Mouse (Mus musculus): ENCODE measurements at regions not wholly inside any gene's neighbourhood (a gene's known extent, or its start where the extent isn't known, plus 50 kb on each side); places are given as distances from the start of the nearest gene placed in this dataset.
A peak's percentile ranks its signal among the peaks of the same experiment; 100 is the strongest.

DNA sequence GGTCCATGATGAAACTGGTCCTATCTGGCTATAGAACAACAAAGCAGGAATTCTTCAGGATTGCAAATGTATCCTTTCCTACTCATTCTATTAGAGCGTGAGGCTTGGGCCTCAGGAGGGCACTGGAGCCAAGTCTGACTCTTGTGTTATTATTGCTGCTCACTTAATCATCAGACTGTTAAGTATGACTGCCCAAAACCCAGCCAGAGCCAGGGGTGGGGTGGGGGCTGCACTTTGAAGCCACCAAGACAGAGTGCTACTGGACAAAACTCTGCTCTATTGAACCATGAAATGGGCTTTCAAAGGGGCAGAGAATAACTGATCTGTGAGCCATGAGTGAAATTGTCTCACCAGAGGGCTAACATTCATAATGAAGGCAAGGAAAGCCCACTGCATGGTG is 181.7 kb upstream of the Lpp start:
- no peak for DNase-seq

DNA sequence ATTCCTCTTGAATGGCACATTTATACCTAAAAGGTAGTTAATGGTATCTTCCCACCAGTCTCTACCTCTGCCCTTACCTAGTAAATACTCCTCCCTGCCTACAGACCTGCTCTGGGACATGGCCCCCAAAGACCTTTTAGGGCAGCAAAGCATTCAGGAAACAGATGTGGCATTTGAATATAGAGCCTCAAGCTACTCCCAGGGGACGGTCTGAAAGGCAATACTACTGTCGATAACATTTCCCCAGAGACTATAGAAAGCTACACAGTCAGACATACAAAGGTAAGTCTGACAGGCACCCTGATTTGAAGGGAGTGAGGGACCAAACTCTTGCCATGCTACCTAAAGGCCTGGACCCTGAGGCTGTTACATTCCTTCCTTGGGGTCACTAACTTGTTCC is 184.4 kb upstream of the Lpp start:
- no peak for DNase-seq

DNA sequence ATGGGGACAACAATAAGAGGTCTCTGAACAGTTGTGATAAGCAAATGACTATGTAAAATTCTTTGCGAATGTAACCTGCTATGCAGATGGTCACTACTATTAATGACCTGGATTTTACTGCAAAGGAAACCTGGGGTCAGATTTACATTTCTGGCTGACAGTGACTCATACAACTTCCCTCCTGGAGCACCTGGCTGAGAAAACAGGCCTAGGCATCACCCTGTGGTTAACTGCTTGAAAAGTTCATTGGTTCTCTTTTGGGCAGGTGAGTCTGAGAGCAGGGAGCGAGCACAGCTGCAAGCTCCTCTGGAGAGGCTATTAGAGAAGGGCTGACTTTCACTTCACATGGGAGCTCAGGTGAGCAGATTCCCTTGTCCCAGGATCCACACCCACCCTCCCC is 185.2 kb upstream of the Lpp start:
- DNase-seq: no peak

DNA sequence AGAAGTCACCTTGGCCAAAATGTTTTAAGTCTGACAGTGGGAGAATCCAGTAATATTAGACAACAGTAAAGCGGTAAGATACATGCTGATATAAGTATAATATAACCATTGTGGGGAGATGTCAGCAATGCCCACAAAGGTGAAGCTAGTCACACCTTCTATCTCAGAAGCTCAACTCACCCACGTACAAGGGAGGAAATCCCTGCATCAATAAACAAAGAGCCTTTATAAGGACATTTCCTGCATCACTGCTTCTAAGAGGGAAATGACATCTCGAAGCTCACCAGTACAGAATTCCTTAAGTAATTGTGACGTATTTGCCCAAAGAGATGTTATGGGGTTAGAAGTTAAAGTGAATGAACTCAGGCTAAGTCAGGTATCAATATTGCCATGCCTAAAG is 186.3 kb upstream of the Lpp start:
- DNase-seq: no peak

DNA sequence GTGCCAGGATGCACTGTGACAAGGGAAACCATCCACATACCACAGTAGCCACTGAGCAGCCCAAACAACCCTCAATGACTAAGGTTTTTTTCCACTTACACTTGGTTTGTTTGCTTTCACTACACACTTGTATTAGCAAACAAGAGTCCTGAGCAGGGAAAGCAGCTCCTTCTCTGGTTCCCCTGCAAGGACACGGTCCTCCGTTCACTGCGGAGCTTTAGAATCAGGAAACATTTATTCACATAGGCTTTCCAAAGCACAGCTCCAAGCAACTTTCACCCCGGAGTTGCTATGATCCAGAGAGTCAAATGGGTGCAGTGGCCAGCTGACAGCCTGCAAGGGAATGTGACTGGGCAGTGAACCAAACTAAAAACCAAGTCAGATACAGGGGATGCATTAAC is 186.8 kb upstream of the Lpp start:
- DNase-seq: no peak

DNA sequence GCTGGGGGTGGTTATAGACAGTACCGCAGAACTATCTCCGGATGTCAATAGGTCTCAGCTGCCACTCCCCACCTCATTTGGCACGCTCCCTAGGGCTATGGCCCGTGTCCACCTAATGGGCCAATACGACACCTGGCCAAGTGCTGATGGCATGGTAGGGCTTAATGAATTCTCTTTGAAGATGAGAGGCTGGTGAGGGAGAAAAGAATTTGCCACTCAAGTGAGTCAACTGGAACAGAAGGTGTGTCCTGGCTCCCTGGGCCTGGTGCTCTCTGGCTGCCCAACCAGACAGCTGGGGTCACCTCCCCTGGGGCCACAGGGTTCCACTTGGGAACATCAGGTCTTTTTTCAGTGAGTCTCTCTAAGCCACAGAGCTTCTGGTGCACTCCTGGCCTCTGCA is 187.7 kb upstream of the Lpp start:
- no peak for DNase-seq

DNA sequence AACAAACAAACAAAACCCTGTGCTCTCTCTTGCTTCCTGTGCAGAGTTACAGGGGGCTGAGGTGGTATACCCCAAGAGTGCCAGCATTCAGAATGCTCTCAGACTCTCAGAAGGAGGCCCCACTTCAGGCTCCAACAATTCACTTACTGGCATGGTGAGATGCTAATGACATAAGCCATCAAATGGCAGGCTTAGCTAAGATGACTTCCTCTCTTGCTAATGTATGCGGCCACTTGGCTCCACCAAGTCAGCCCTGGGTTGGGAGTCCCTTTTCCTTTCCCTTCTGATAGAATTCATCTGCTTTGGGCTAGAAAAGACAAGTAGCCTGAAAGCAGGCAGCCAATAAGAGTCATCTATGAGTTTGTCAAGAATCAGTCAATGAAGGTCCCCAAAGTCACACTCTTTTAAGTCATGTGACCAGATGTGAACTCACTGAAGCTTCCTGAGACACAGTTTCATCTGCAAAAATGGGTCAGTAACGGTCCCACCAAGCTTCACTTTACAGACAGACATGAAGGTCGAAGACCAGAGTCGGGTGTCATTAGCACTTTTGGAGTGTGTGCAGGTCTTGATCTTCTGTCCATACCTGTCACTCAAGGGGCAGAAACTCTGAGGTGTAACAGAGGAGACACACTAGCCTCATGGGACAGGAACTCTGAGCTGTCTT is 189.1 kb upstream of the Lpp start:
- no peak for DNase-seq

DNA sequence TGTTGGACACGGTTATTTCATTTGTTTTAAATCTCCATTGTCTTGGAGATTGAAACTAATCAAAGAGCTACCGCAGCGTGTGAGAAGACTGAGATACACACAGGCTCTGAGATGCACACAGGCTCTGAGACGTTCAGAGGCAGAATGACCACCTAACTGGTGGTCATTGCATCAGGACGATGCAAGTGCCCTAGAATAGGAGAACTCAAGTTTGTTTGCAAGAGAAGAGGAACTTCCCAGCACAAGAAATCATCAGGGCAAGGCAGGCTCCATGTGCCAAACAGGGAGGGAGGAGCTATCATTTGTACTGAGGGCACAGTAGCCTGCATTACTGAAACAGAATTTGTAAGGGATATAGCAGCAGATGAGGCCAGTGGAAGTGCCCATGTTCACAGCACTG is 190.7 kb upstream of the Lpp start:
- no peak for DNase-seq

DNA sequence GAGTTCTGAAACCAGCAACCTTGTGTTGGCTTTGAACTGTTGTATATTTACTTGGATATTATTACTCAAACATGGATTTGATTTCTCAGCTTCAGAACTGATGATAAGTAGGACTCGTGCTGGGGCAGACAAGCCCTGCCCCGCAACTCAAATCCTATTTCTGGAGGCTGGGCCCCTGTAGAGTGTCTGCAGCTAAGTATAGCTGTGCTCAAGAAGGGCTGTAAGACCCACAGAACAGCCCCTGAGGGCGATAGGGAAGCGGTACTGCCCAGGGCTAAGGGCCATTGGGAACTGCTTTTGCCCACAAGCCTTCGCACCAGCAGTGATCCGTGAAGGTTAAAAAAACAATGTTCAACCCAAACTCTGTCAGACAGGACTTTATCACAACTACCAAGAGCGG is 191.9 kb upstream of the Lpp start:
- no peak for DNase-seq

DNA sequence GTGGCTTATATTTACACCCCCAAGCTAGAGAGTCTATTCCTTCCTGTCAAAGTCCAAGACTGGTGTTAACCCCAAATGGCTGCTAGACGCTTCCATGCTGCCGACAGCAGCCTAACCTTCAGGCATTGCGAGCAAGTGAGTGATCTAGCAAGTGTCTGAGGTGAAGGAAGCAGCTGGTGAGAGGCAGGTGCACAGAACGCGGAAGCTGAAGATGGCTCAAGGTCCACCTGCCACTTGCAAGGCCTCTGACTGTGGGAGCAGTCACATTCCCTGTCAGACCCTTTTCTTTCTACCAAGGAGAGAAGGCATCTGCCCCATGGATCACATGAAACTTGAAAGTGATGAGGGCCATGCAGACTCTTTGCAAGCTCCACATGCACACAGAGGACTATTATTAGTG is 193.1 kb upstream of the Lpp start:
- DNase-seq: no peak

DNA sequence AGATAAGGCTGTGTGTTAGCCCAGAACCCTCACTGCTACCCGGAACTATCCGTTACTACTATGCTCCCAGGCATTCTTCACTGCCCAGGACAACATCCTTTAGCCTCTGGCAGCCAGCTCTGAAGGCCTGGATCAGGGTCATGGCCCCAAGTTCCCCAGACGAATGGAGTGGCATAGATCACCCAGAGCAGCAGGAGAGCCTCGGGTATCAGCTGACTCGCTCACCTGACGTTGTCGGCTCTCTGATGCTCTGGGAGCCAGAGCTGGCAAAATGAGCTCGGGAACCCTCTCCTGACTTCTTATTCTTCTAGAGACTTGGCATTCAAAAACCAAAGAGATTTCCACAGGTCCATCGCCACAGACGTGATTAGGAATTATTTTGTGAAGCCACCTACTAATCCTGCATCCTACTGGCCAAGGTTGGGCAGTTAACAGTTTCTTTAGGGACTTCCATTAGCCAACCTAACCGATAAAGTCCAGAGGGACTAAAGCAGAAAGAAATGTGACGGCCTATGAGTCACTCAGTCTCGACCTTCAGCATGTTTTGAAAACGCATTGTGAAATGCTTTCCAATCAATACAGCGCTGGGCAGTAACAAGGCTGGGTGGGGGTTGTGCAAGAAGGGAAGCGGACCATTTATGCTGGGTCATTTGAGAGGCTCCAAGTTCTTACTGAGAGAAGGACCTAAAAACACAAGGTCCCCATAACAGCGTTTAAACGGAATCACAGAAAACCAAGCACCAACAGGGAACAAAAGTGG is 193.7 kb upstream of the Lpp start:
- DNase-seq: no peak

DNA sequence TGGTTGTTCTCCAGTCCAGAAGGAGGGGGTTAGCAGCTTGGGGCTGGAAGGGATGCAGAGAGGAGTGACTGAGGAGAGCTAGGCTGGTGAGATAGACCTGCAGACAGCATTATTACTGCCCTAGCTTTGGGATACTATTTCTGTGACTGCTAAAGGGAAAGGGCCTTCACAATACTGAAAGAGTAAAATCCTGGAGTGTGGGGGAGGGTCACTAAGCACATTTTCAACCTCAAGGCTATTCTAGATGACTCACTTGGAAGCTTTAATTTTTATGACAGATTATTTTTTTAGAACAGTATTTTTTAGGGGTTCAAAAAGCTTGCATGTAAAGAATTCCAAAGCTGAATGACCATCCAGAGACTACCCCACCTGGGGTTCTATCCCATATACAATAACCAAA is 195.0 kb upstream of the Lpp start:
- DNase-seq: no peak

DNA sequence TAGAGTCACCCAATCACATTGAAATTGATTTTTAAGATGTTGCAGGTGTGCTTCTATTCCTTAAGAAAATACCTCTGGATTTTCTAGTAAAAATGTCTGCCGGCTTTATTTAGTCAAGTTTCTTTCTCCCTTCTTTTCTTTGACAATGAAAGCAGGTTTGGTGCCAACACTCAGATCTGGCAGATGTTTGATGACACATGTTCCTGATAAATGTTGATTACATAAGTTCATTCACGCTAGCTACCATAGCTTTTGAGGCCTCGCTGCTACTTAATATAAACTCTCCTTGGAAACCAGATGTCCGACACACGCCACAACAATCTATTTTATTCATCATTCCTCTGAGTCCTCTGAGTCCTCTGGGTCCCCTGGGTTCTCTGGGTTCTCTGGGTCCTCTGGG is 195.7 kb upstream of the Lpp start:
- DNase-seq: no peak

DNA sequence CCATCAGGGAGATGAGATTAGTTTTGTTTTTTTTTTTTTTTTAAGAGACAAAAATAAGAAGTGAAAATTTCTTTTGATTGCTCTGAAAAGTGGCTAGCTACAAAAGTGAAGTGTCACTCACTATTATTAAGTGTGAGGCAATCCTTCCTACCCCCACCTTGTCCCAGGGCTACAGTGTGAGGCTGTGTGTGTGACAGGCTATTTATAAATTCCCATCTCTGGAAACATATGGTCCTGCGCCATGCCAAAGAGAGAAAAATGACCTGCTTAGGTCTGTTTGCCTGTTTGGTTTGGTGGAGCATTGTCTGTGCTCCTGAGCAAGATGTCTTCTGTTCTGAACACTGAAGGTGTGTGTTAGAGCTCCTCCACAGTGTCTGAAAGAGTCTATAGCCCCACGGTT is 199.4 kb upstream of the Lpp start:
- no peak for DNase-seq

DNA sequence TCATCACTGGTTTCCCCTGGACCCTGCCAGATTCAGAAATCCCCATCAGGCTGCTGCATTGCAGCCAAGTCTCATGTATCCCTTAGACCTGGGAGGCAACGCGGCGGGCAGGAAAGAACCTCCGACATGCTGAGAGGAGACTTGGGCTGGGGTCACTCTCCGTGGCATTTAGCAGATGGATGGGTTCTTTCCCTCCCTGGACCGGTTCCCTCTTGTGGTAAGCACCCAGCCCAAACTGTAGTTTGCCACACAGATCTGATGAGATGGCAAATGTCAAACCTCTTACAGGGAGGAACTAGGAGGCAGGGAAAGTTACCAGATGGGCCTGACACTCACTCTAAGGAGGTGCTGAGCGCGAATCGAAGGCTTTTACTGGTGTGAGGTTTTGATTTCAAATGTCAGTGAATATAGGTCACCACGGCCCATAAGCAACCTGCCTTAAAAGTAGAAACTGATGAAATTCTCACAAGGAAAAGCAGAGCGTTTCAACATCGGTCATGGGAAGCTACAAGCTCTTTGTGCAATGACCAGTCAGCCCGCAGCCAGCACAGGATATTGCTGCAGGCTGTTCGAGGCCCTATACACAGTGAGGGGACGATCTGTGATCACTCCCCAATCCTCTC is 199.9 kb upstream of the Lpp start:
- DNase-seq: no peak

DNA sequence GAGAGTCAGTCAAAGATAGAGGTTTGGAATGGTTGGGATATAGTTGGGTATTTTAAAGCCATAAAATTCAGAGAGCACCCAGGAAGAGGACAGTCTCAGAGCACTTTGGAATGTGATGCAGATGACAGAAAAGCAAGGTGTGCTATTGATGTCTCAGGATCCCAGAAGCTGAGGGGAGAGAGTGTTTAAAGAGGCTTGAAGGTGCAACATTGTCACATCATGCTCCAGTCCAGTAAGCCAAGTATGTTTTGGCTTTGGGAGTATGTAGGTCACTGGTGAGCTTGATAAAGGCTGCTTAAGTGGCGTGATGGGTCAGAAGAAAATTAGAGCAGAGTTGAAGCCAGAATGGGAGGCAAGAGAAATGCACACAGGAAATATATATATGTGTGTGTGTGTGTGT is 201.3 kb upstream of the Lpp start:
- no peak for DNase-seq

DNA sequence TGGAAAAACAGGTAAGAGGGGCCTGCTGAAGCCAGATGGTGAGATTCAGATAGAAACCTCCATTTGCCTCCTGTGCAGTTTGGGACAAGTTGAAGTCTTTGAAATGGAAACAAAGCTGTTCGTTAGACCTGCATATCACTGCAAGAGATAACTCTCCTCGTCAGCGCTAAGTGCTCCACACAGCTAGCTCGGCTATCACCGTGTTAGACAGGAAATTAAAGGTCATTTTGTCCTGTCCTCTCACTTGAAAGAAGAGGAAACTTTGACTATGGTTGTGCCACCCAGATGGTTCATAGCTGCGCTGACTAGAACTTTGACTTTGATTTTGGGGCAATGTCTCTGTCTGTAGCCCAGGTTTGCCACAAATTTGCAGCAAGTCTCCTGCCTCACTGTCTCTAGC is 198.5 kb upstream of the Bcl6 start:
- no peak for DNase-seq

DNA sequence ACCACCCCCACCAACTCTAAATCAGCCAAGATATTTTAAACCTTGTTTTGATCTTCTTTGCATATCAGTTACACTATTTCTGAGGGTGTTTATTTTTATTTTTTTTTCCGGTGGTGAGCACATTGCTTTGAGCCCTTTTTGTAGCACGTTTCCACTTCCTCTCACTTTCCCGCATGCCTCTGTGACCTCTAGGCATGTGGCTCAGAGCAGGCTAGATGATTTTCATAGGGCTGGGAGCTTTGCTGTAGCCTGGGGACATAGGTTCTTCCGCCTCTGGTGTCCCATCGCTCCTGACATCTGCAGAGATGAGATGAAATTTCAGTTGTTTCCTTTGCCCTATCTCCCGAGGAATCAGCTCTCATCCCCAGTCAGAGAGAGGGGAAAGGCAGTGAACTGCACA is 197.3 kb upstream of the Bcl6 start:
- DNase-seq: no peak

DNA sequence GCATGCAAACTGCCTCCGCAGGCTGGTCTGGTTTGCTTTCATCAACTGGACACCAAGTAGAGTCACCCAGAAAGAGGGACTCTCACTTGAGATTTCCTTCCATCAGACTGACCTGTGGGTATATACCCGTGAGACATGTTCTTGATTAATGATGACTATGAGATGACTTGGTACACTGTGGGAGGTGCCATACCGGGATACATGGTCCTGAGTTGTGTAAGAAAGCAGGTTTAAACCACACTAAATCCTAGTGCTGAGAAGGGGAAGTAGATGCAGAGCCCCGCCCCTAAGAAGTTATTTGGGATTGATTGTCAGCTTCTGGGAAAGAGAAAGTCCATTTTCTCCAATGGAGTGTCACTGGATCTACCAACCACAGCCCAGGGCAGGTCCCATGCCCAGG is 196.2 kb upstream of the Bcl6 start:
- DNase-seq: no peak

DNA sequence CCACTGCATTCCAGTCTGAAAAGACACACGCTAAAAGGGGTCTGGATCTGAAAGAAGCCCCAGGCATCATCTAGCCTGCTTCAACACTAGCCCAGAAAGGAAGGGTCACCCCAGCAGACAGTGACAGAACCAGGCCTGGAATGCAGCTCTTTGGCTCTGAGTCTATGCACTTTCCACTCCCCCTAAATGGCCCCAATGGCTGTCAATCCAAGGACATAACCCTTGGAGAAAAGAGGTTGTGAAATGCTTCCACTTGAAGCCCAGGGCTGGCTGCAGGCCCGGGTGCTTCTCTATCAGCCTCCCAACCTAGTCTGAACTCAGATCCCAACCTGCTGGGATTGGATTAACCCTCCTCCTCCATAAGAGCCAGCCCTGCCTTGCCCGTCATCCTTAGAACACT is 194.6 kb upstream of the Bcl6 start:
- peak; percentile 78 for DNase-seq

DNA sequence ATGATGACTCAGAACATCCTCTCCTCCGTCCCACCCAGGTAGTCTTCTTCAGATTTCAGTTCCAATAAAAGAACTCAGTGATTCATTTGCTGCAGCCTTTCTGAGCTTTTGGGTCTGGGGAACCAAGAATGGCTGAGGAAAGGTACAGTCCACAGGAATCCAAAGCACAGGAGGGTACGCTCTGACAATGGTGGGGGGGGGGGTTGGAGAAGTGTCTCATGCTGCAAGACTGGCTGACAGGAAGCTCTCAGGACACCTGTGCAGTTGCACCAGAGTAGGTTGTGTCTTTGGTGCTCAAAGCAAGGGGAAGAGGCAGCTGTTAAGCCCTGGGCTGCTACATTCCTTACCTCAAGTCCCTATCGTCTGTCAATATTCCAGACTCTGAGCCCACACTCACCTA is 192.7 kb upstream of the Bcl6 start:
- DNase-seq: no peak

DNA sequence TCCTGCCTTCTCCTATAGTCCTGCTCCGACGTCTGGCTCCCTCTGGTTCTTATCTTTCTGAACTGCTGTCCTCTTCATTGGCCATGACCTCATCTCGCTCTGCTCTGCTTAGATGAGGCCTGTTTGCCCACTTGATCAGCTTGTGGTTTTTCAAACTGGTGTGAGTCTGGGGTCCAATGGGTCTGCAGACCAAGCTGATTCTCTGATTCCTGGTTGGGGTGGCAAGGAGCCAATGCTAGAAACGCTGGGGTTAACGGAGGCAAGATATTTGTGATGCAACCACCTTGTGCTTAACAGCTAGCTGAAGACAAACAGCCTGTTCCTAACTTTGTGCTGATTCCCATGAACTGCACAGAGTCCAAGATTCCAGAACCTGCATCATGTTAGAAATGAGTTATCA is 192.0 kb upstream of the Bcl6 start:
- DNase-seq: no peak

DNA sequence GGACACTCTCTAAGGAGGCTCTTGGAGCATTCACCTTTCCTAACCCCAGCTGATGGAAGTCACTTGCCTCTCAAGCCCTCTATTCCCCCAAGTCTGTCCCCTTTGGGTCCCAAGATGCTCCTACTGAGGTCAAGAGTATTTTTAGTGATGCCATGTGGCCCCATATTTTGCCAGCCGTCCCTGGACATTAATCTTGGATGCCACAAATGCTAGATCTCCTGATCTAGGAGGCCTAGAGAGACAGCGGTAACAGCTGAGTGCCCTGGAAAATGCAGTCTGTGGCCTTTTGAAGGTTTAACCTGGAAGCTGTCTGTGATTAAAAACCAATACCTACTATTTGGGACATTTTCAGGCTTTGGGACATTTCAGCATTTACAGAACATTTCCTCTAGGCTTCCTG is 188.9 kb upstream of the Bcl6 start:
- no peak for DNase-seq

DNA sequence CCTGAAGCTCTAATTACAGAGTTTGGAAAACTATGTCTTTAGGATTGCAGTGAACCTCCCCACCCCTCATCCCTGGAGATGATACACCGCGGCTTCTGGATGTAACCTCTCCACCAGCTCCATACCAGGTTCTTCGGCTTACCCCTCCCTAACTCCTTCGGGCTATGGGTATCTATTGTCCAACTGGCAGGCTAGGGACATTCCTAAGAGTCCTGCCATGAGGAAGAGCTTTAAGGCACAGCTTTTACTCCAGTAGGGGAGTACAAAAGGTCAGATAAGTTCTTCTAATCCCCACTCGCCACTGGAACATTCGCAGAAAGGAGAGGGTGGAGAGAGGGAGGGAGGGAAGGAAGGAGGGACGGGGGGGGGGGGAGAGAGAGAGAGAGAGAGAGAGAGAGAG is 188.5 kb upstream of the Bcl6 start:
- no peak for DNase-seq

DNA sequence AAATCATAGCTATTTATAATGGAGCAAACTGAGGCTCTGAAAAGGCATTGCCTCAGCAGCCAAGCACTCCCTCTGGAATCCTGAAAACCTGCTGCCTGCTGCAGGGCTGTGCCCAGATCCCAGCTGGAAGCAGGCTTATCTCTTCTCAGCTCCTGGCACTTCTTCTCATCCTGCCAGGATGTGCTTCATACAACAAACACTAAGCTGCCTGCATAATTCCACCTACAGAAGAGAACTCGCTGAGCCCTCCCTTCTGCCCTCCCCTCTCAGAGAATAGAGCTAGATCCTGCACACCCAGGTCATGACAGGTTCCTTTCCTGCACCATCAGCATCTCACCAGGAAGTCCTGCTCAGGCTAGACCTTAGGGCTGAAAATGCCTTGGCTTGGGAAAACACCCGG is 187.4 kb upstream of the Bcl6 start:
- DNase-seq: no peak

All from lung, postnatal 14 days (tissue).